Mouse (Mus musculus): Measurements from ENCODE around the gene Tnfsf10.

Gene Tnfsf10

DNA sequence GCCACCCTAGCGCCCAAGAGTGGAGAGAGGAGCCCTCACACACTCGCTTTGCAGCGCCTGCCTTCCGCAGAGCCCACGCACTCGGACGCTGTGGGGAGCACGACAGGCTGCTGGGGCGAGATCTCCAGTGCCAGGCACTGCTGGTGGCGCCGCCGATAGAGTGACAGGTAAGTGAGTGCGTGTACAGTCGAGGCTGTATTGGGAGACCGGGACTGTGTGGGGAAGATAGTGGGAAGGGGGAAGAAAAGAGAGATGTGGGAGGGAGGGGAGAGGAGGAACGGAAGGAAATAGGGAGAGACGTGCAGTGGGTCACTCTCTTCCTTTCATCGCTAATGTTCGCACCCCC is 54.4 kb downstream of the Tnfsf10 start, which contains the start of gene Ghsr:
Gene Ghsr, plus strand, starts transcription at position 76 of the 346 bp plus-strand sequence.
- no peak for DNase-seq (ENCODE audit: low read depth, low spot score)

- DNase-seq (ENCODE audit: low read depth, low spot score) = no peak
Observed at GRCm38 (mm10) chr3:27371725-27372650, 55.2 kb downstream of the Tnfsf10 start.

DNA sequence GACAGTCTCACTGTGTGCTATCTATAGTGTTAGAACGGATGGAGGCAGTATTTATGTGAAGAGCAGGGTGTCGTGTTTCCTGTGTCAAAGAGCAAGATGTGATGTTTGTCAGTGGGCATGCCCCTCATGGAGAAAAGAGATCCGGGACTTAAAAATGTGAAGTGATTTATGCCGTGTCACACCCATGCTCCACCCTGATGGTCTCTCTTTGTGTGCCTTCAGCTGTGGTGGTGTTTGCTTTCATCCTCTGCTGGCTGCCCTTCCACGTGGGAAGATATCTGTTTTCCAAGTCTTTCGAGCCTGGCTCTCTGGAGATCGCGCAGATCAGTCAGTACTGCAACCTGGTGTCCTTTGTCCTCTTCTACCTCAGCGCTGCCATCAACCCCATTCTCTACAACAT is 57.6 kb downstream of the Tnfsf10 start:
- no peak for DNase-seq (ENCODE audit: low read depth, low spot score)

- no peak for DNase-seq (ENCODE audit: low read depth, low spot score)
Observed at GRCm38 (mm10) chr3:27377935-27378334, 61.1 kb downstream of the Tnfsf10 start.

- no peak for DNase-seq (ENCODE audit: low read depth, low spot score)
Observed at GRCm38 (mm10) chr3:27384836-27385235, 68.0 kb downstream of the Tnfsf10 start.

DNA sequence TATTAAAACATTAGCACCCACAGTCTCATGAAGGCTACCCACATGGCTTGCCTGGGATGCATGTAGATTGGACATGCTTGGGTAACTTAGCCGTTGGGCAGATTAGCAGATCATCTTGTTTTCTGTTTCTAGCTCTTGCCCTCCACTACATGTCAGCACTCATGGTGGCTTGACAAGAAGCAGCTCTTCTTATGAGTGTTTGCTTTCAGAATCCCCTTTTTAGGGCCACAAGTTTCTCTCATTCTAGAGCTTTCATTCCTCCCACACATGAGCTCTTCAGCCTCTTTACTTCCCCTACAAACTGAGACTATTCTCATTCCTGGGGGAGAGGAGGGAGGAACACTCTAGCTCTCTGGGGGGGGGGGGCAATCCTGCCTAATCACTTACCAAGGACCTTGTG is 73.1 kb downstream of the Tnfsf10 start:
- DNase-seq (ENCODE audit: low read depth, low spot score) = no peak
